Mouse (Mus musculus): ENCODE data around the gene Arl14. TPM values are rescaled to one million over a fixed set of nuclear protein-coding genes. Genes with fewer than 3 reads are reported as not detected.

Arl14 gene
- not detected in 2 replicates for polyA plus RNA-seq (2012; rRNA removed)

- Histone ChIP-seq H3K4me1 (ENCODE audit: control insufficient read depth, insufficient read depth, low read length) (peaks cover 3% of the 10 kb centered on the region), H3K27ac (ENCODE audit: control insufficient read depth, insufficient read depth, low read depth, low read length) (no peak within 1 kb of the TSS), H3K4me3 (ENCODE audit: control insufficient read depth, low read depth, low read length) (peak within 1 kb of the TSS; percentile 47), H3K27me3 (ENCODE audit: control insufficient read depth, insufficient read depth, low read length) (no peaks in the 10 kb centered on the region), H3K36me3 (ENCODE audit: control insufficient read depth, insufficient read depth, low read length) (no peaks in the 10 kb centered on the region)
- no peak for TF ChIP-seq POLR2A (IDR thresholded peaks at IDR 0.05; ENCODE audit: control insufficient read depth, low read depth, low read length)
- no peak for TF ChIP-seq CTCF (IDR thresholded peaks at IDR 0.05; ENCODE audit: control insufficient read depth, insufficient read depth, insufficient replicate concordance, low read depth, low read length)
These were observed at the start of gene Arl14 for GRCm38 (mm10) chr3:69221806-69222501. Gene Arl14, plus strand, starts transcription at chr3:69222419.

GRCm38 (mm10) chr3:69175229-69175628 lies 47.0 kb upstream of the Arl14 start:
- H3K36me3 ChIP-seq (ENCODE audit: control insufficient read depth, insufficient read depth, low read length), result no peaks in the 10 kb centered on the region
- H3K4me1 ChIP-seq (ENCODE audit: control insufficient read depth, insufficient read depth, low read length), result no peaks in the 10 kb centered on the region
- no peak overlapping the region for H3K27ac ChIP-seq (ENCODE audit: control insufficient read depth, insufficient read depth, low read depth, low read length)
- TF ChIP-seq POLR2A (IDR thresholded peaks at IDR 0.05; ENCODE audit: control insufficient read depth, low read depth, low read length), result no peak
- no peak for TF ChIP-seq CTCF (IDR thresholded peaks at IDR 0.05; ENCODE audit: control insufficient read depth, insufficient read depth, insufficient replicate concordance, low read depth, low read length)
- H3K27me3 ChIP-seq (ENCODE audit: control insufficient read depth, insufficient read depth, low read length), result no peaks in the 10 kb centered on the region
- no peak overlapping the region for H3K4me3 ChIP-seq (ENCODE audit: control insufficient read depth, low read depth, low read length)

GRCm38 (mm10) chr3:69177168-69177797 lies 44.9 kb upstream of the Arl14 start:
- Histone ChIP-seq H3K4me1 (ENCODE audit: control insufficient read depth, insufficient read depth, low read length) (no peaks in the 10 kb centered on the region), H3K27ac (ENCODE audit: control insufficient read depth, insufficient read depth, low read depth, low read length) (no peak overlapping the region), H3K27me3 (ENCODE audit: control insufficient read depth, insufficient read depth, low read length) (no peaks in the 10 kb centered on the region), H3K4me3 (ENCODE audit: control insufficient read depth, low read depth, low read length) (no peak overlapping the region), H3K36me3 (ENCODE audit: control insufficient read depth, insufficient read depth, low read length) (no peaks in the 10 kb centered on the region)
- no peak for TF ChIP-seq POLR2A (IDR thresholded peaks at IDR 0.05; ENCODE audit: control insufficient read depth, low read depth, low read length)
- TF ChIP-seq CTCF (IDR thresholded peaks at IDR 0.05; ENCODE audit: control insufficient read depth, insufficient read depth, insufficient replicate concordance, low read depth, low read length), result no peak

- H3K4me3 ChIP-seq (ENCODE audit: control insufficient read depth, low read depth, low read length), result no peak overlapping the region
- no peaks in the 10 kb centered on the region for H3K4me1 ChIP-seq (ENCODE audit: control insufficient read depth, insufficient read depth, low read length)
- TF ChIP-seq CTCF (IDR thresholded peaks at IDR 0.05; ENCODE audit: control insufficient read depth, insufficient read depth, insufficient replicate concordance, low read depth, low read length) (no peak), POLR2A (IDR thresholded peaks at IDR 0.05; ENCODE audit: control insufficient read depth, low read depth, low read length) (no peak)
- H3K27me3 ChIP-seq (ENCODE audit: control insufficient read depth, insufficient read depth, low read length), result no peaks in the 10 kb centered on the region
- no peaks in the 10 kb centered on the region for H3K36me3 ChIP-seq (ENCODE audit: control insufficient read depth, insufficient read depth, low read length)
- no peak overlapping the region for H3K27ac ChIP-seq (ENCODE audit: control insufficient read depth, insufficient read depth, low read depth, low read length)
These were observed 44.3 kb upstream of the Arl14 start for GRCm38 (mm10) chr3:69177914-69178313.

GRCm38 (mm10) chr3:69178365-69179004 lies 43.7 kb upstream of the Arl14 start:
- H3K27ac ChIP-seq (ENCODE audit: control insufficient read depth, insufficient read depth, low read depth, low read length), result no peak overlapping the region
- H3K4me1 ChIP-seq (ENCODE audit: control insufficient read depth, insufficient read depth, low read length), result no peaks in the 10 kb centered on the region
- H3K4me3 ChIP-seq (ENCODE audit: control insufficient read depth, low read depth, low read length), result no peak overlapping the region
- TF ChIP-seq CTCF (IDR thresholded peaks at IDR 0.05; ENCODE audit: control insufficient read depth, insufficient read depth, insufficient replicate concordance, low read depth, low read length) (no peak), POLR2A (IDR thresholded peaks at IDR 0.05; ENCODE audit: control insufficient read depth, low read depth, low read length) (no peak)
- H3K36me3 ChIP-seq (ENCODE audit: control insufficient read depth, insufficient read depth, low read length), result no peaks in the 10 kb centered on the region
- no peaks in the 10 kb centered on the region for H3K27me3 ChIP-seq (ENCODE audit: control insufficient read depth, insufficient read depth, low read length)

GRCm38 (mm10) chr3:69181531-69181930 lies 40.7 kb upstream of the Arl14 start:
- Histone ChIP-seq H3K4me3 (ENCODE audit: control insufficient read depth, low read depth, low read length) (no peak overlapping the region), H3K4me1 (ENCODE audit: control insufficient read depth, insufficient read depth, low read length) (no peaks in the 10 kb centered on the region), H3K36me3 (ENCODE audit: control insufficient read depth, insufficient read depth, low read length) (no peaks in the 10 kb centered on the region), H3K27ac (ENCODE audit: control insufficient read depth, insufficient read depth, low read depth, low read length) (no peak overlapping the region), H3K27me3 (ENCODE audit: control insufficient read depth, insufficient read depth, low read length) (no peaks in the 10 kb centered on the region)
- TF ChIP-seq CTCF (IDR thresholded peaks at IDR 0.05; ENCODE audit: control insufficient read depth, insufficient read depth, insufficient replicate concordance, low read depth, low read length) (no peak), POLR2A (IDR thresholded peaks at IDR 0.05; ENCODE audit: control insufficient read depth, low read depth, low read length) (no peak)

GRCm38 (mm10) chr3:69182225-69182624 lies 40.0 kb upstream of the Arl14 start:
- no peak overlapping the region for H3K4me3 ChIP-seq (ENCODE audit: control insufficient read depth, low read depth, low read length)
- no peaks in the 10 kb centered on the region for H3K4me1 ChIP-seq (ENCODE audit: control insufficient read depth, insufficient read depth, low read length)
- H3K27ac ChIP-seq (ENCODE audit: control insufficient read depth, insufficient read depth, low read depth, low read length), result no peak overlapping the region
- no peak for TF ChIP-seq CTCF (IDR thresholded peaks at IDR 0.05; ENCODE audit: control insufficient read depth, insufficient read depth, insufficient replicate concordance, low read depth, low read length)
- no peak for TF ChIP-seq POLR2A (IDR thresholded peaks at IDR 0.05; ENCODE audit: control insufficient read depth, low read depth, low read length)
- H3K27me3 ChIP-seq (ENCODE audit: control insufficient read depth, insufficient read depth, low read length), result no peaks in the 10 kb centered on the region
- H3K36me3 ChIP-seq (ENCODE audit: control insufficient read depth, insufficient read depth, low read length), result no peaks in the 10 kb centered on the region

Data from testis, adult 2 months (tissue).